Mouse (Mus musculus) brain, embryonic 14.5 days (tissue): Measurements from ENCODE around the gene Nab1.

Source experiments
- CTCF ChIP-seq: fragments of 200-500 bp; IDR thresholded peaks from 2 replicates; pipeline ENCODE4 v1.5.1; 2012; ENCODE audit warnings: inconsistent platforms, mild to moderate bottlenecking, moderate library complexity, borderline replicate concordance; ENCODE audit not compliant: insufficient read depth, insufficient read length; ENCODE audit errors: extremely low read depth
- POLR2A ChIP-seq: fragments of 200-500 bp; IDR thresholded peaks from 2 replicates; pipeline ENCODE4 v1.6.1; 2012; ENCODE audit warnings: mild to moderate bottlenecking, inconsistent platforms, borderline replicate concordance; ENCODE audit not compliant: poor library complexity, insufficient read depth, insufficient read length, severe bottlenecking; ENCODE audit errors: extremely low read depth

- no peak for TF ChIP-seq CTCF
- no peak for TF ChIP-seq POLR2A
These were observed 1.2 kb upstream of the Nab1 start for GRCm38 (mm10) chr1:52501688-52502133.
